Mouse (Mus musculus) megakaryocyte-erythroid progenitor cell, adult 5-6 weeks (primary cell): ENCODE measurements around the gene Ntn5. TPM values are rescaled to one million over a fixed set of nuclear protein-coding genes. Genes with fewer than 3 reads are reported as not detected.
A peak's percentile ranks its signal among the peaks of the same experiment; 100 is the strongest.

Source experiments
- ATAC-seq: replicated peaks from 2 replicates; pipeline ENCODE4 v1.8.0; 2016; ENCODE audit warnings: mild to moderate bottlenecking, inconsistent platforms; ENCODE audit not compliant: severe bottlenecking, poor library complexity, low FRiP score, low TSS enrichment
- total RNA-seq, 2 experiments: library from RNA; stranded (forward) in 1 of 2; stranded (reverse) in 1 of 2; fragments of 200-1000, 215-1000 nt in 1 of 2; fragments of >200 nt in 1 of 2; fragmentation: Nextera tagmentation in 1 of 2; gene quantifications; 2 replicates each; pipeline ENCODE4 v1.2.3; 2014 to 2017

Ntn5 gene
- total RNA-seq (2014; fragmentation: Nextera tagmentation): not detected in 2 replicates
- total RNA-seq (2017): not detected in 2 replicates

DNA sequence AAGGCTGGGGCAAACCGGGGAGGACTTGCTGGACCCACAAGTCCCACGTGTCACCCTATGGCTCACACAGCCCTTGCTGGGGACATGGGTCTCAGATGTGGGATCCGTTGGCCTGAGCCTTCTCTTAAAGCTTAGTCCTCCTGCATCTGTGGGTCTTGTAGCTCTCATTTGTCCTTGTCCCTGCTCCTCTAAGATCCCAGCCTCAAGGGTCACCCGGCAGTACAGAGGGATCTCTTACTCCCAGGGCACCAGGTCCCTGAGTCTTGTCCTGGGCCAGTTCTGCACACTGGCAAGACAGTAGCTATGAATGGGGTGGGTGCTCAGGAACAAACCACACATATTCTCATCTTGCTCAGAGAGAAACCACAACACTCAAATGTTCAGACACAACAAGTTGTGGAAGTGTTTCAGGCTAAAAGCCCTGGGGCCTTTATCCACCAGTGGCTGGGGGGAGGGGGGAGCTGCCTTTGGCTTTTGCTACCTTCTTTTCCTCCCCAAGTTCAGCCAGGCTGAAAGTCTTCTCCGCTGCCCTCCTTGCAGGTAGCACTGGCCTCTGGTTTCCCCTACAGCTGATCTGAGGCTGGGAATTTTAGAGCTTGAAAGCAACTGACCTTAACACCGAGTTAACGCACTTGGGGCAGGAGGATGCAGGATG lies at the start of gene Ntn5:
Gene Ntn5 (plus strand): TSS at position 627 of the 655 bp plus-strand sequence.
- ATAC-seq: no peak

DNA sequence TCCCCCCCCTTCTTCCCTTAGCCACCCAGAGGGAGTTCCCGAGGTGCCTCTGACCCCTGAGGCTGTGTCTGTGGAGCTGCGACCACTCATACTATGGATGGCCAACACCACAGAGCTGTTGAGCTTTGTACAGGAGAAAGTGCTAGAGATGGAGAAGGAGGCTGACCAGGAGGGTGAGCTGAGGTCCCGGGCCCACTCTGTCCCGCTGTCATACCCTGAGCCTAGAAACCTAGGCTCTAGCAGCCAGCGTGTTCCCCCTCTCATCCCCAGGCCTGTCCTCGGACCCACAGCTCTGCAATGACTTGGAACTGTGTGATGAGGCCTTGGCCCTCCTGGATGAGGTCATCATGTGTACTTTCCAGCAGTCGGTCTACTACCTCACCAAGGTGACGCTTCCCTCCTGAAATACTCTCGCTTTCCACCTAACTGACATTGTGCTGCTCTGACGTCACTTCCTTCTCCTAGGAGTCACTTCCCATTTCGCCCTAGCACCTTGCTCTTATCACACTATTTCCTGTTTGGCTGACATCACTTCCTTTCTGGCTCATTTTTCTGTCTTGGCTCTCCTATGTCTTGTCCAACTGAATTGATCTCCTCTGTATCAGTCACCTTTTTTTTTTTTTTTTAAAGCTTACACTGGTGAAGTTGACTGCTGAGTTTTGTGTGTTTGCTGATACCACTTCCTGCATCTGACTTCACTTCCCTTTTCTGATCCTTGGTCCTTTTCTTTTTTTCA lies 48.7 kb upstream of the Ntn5 start:
- ATAC-seq: no peak

DNA sequence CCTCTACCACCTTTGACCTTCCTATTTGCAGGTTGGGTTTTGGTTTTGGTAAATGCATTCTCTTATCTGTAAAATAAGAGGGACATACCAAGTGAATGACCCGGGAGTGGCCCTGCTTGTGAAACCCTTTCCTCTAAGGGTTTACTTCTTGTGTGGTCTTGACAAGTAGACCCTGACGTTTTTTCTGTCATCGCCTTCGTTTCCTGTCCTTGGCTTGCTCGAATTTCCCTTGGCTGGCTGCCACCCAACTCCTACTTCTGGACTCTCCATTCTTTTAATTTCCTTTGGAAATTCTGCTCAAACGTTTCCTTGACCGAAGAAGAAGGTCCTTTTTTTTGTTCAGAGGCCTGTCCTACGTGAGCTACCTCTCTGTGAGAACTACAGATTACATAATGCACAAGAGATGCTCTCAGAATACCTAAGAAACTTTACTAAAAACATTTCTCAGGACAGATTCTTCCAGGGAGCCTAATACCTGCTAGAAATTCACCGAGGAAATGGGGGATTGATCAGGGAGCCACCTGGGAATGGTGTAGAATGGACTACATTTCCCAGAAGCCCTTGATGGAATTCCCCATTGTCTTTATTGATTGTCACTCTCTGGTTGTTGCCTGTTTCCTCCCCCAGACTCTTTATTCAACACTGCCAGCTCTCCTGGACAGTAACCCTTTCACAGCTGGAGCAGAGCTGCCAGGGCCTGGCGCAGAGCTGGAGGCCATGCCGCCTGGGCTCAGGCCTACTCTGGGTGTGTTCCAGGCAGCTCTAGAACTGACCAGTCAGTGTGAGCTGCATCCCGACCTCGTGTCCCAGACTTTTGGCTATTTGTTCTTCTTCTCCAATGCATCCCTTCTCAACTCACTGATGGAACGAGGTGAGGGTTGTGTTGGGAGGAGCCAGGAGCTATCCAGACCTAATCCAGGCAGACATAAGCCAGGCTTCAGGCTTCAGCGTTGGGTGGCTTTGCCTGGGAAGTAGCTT lies 47.8 kb upstream of the Ntn5 start:
- ATAC-seq: no peak

DNA sequence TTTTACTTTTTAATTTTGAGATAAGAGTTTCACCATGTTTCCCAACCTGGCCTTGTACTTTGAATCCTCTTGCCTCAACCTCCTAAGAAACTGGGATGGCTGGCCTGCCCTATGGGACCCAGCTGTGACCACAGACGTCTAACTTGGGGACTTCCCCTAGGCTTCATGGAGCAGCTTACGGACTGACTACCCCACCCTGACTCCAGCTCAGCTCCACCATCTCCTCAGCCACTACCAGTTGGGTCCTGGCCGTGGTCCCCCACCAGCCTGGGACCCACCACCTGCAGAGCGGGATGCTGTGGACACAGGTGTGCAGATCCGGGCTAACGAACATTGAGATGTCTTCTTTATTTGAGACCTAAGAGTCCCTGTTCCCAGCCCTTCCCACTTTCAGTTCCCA lies 46.1 kb upstream of the Ntn5 start:
- no peak for ATAC-seq

DNA sequence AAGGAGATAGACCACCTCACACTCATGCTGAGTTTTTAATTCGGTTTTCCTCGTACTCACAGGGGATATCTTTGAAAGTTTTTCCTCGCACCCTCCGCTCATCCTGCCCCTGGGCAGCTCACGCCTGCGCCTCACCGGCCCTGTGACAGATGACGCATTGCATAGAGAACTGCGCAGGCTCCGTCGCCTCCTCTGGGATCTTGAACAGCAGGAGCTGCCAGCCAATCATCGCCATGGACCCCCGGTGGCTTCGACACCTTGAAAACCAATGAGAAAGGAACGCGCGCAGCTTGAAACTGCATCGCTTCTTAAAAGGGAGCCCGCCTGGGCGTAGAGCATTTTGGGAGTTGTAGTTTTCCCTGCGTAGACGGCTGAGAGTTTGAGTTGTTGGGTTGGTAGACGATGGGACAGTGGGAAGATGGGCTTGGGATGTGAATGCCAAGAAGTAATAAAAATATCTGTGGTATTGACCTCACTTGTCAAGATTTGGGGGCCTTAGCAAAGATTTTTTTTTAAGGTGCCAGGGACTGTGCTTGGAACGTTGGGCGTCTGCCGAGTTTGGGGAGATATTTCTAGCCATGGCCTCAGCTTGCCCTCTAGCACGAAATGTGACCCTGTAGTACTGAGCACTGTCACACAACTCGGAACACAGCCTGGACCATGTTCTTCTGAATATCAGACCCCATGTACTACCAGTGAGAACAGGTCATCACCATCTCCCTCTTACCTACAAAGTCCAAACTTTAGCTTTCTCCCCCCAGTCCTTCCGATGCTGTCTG lies 45.0 kb upstream of the Ntn5 start:
- no peak for ATAC-seq

DNA sequence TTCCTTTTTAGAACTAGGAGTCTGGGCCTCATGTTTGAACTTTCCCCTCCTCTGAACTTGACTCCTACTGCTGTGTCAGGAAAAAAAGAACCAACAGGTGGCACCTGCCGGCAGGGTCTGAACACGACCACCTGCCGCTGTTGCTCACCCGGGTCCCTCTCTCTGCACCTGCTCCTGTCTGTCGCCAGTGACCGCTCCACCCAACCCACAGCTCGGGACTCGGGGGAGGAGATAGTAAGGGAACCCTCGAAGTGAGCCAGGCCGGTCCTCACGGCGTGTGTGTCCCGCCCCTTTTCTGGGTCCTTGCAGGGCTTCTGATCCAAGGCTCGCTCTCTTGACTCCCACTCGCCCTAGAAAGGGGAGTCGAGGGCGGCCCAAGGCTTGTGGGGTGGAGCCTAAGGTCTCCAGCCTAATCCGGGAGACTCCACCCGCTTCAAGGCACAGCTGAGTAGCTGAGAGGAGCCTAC lies 44.2 kb upstream of the Ntn5 start, which contains the start of gene Mamstr:
Gene Mamstr (plus strand): TSS at position 417 of the 467 bp plus-strand sequence.
- ATAC-seq: no peak

DNA sequence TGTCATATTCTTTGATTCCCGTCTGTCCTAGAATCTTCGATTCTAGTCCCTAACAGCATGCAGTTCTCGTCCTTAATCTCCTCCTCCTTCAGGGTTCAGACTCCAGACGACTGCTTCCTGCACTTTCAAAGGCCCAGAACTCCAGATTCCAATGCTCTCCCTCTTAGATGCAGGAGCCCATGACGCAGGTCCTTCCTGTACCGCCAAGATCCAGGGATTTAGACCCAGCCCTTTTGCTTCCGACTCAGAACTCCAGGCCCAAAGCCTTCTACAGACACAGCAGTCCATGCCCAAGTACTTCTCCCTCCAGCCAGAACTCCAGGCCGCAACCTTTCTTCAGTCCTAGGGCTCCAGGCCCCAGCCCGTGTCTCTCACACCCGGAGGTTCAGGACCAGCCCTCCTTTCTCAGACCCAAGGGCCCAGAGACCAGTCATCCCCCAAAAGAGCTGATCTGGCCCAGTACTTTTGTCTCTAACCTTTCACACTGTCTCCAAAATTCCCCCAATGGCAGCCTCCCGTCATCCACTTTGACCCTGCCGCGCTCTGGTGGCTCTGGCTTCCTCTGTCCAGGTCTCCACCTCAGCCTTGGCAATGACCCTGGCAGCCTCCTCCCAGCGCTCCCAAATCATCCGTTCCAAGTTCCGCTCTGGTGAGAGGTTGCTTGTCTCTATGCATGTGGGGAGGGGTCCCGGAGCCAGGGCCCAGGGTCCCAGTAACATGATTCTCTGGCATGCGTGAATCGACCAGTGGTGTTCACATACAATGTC lies 43.4 kb upstream of the Ntn5 start:
- ATAC-seq: no peak

DNA sequence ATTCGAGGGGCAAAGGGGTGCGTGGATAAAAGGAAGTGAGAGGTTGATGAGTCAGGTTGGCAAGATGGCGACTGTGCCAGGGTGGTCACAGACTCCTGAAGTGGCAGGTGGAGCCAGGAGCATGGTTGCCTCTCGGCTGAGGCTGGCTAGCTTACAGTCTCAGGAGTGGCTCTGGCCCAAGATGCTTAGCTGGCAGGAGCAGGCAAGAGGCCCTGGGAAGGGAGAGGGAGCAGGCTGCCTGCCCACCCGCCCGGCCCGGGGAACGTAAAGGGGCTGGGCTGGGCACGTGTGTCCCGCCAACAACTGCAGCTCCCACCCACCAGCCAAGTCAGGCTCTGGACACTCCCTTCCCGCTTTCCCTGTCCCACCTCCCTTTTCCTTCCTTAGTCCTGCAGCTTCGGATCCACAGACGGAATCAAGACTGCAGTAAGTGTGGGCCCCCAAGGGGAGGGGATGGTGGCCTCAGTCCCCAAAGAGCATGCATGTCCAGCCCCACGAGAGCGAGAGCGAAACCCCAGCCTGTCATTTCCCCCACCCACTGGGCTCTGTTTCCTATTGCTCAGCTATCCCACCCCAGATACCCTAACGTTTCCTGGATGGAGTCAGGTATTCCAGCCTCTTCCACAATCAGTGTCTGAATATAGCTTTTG lies 42.3 kb upstream of the Ntn5 start:
- no peak for ATAC-seq

DNA sequence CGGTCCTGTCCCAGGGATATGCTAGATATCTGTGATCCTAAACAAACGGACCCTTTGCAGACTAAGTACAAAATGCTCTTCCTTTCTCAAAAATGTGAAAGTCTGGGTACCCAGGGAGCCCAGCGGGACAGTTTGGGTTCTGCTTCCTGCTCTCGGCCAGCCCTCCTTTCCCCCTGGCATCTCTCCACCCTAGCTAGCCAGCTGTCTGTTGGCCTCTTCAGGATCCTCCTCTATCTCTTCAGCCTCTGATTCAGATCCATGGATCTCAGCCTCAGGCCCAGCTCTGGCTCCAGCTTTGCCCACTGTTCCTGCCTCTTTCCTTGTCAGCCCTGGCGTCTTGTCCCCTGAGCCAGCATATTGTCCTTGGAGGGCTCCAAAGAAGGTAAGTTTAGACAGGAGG lies 41.7 kb upstream of the Ntn5 start:
- no peak for ATAC-seq

DNA sequence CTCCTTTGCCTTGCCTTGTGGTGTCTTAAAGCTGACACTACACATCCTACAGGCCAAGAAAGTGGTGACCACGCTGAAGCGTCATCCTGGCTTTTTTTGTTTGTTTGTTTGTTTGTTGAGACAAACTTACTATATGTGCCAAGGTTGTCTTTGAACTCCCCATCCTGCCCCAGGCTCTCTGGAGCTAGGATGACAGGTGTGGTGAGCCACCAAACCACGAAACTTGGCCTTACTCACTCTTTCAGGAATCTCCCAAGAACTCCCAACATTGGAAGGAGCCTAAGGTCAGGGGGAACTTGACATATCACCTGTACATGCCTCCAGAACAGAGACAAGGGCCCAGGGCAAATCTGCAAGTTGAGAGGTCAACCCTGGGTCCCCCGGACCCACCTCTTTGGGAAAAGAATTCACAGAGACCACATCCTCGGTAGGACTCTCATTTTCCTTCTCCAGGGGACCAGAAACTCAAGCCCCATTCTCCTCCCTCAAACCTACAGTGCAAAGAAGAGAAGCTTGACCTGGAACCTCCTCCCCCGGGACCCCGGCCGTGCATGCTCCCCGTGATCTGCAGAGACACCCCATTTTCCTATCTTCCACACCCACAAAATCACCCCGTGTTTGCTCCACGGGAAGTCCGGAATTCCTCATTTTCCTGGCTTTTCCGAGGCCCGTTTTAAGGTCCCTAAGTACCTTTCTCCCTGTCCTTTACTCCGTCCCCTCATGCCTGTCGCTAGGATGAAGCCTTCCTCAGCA lies 41.1 kb upstream of the Ntn5 start:
- ATAC-seq: no peak

DNA sequence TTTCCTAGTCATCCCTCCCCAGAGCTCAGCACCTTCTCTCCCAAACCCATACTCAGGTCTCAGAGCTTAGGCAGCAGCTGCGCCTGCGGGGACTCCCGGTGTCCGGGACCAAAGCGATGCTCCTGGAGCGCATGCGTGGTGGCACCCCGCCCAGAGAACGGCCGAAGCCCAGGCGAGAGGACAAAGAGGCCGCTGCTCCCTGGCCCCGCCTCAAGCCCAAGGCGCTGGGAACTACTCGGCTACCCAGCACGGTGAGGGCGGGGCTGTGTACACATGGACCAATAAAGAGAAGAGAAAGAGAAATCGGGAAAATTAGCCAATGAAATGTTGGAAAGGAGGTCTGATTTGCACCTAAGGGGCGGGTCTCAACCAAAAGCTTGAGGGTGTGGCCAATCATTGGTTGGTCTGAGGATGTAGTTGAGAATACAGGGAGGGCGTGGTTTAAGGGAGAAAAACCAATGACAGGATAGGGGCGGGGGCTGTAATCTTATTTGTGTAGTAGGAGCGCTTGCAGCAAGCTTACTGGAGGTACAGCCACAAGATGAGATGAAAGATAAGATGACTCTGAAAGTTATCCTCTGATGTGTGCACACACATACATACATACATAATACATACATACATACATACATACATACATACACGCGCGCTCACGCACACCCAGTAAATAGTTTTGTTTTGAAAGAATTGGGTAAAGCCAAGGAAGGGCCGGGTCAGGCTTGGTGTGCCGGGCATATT lies 40.2 kb upstream of the Ntn5 start:
- peak; percentile 84 for ATAC-seq

DNA sequence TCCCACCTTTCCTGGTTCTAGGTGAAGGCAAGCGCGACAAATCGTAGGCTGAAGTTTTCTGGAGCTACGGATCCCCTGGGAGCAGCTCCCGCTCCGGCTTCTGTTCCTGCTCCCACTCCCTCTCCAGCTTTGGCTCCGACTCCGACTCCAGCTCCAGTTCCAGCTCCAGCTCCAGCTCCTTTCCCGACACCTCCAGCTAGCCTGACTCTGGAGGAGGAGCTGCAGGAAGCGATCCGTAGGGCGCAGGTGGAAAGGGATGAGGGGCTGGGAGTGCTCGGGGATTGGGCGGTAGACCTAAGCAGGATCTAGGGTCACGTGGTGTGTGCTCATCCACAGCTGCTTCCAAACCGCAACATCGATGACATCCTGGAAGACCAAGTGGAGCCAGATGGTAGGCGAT lies 39.6 kb upstream of the Ntn5 start:
- no peak for ATAC-seq

DNA sequence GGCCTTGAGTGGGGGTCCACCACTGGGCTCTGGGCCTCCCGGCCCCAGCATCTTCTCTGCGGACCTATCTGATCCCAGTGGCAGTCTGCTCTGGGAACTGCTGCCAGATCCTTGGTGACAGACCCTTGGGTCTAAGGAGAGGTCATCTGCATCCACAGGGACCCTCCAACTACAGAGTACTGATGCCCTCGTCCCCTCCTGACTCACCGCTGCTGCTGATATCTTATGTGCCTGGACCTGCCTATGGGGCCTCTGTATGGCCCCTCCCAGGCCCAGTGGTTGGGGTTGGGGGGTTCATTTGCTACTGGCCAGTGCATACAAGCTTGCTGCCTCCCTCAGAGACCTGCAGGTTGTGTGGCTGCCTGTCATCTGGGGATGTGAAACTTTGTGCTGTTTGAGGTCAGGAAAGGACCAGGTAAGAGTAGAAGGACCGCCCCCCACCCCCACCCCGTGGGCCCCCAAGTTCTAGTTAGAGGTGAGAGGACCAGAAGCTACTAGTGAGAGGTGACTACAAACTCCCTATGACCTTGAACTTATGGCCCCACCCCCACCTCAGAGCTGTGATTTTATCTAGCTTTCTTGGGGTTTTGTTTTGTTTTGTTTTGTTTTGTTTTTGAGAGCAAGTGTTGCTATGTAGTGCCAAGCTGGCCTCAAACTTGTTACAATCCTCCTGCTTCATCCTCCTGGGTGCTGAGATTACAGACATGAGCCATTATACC lies 38.8 kb upstream of the Ntn5 start:
- ATAC-seq: no peak

DNA sequence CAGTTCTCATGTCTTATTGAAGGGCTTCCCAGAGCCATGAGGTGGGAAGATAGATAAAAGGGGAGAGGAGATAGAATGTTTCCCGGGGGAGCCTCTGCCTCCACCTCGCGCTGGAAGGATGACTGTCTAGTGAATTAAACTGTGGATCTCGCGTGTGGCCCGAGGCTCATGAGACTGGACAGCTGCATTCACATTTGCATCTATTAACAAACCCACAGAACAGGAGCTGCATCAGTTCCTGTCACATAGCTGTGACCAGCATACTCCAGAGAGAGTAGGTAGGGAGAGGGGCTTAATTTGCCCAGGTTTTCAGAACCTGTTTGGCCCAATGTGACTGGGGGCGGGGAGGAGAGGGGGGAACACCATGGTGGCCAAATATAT lies 38.2 kb upstream of the Ntn5 start:
- no peak for ATAC-seq

DNA sequence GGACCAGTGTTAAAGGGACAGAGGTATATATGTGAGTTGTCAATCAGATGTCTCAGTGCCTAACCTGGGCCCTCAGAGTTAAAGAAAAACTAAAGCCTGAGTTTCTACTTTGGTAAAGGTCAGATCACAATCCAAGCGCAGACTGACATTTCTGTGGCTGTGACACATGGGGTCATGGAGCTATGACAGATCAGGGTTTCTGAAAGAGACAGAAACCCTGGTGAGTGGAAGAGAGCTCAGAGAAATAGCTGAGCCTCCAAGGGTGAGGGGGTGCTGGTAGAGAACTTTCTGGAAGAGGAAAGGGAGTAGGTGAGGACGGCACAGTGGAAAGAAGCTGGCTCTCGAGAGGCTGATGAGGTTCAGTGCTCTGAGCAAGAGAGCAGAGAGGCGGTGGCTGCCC lies 37.2 kb upstream of the Ntn5 start:
- ATAC-seq: no peak

DNA sequence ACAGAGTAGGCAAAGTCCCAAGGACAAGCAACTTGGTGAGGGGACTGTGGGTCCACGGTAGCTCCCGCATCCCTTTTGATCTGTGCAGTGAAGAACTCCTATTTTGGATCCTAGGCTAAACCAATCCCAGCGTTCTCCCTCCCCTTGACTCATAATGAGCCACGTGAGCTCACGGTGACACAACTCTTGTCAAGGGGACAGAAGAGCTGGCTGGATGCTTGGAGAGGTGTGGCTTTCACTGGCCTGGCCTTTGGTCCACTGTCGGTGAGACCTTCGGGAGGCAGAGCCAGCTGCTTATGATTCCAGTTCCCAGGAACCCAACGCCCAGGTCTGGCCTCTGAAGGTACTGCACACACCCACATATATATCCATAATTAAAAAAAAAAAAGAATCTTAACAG lies 34.5 kb upstream of the Ntn5 start:
- no peak for ATAC-seq
